Mouse (Mus musculus) liver, embryonic 15.5 days (tissue): Measurements from ENCODE around the gene Msrb3. TPM values are rescaled to one million over a fixed set of nuclear protein-coding genes. Genes with fewer than 3 reads are reported as not detected.

Source experiments
- ATAC-seq: fragments of 200-750 bp; cut with Nextera tagmentation; 2 replicates; pipeline ENCODE4 v1.8.0; 2017; ENCODE audit warnings: moderate number of reproducible peaks, mild to moderate bottlenecking, moderate library complexity; ENCODE audit not compliant: insufficient read depth
- H3K27ac ChIP-seq: fragments of 300-500 bp; sonication (generic); replicated peaks from 2 replicates; pipeline ENCODE4 v1.5.1; 2015; ENCODE audit warnings: mild to moderate bottlenecking, inconsistent platforms
- H3K27me3 ChIP-seq: fragments of 300-500 bp; sonication (generic); 2 replicates; pipeline ENCODE4 v1.6.1; 2015; ENCODE audit warnings: mild to moderate bottlenecking, inconsistent platforms
- H3K36me3 ChIP-seq: fragments of 300-500 bp; sonication (generic); replicated peaks from 2 replicates; pipeline ENCODE4 v1.6.1; 2015; ENCODE audit warnings: moderate library complexity, mild to moderate bottlenecking, inconsistent platforms
- H3K4me1 ChIP-seq: fragments of 300-500 bp; sonication (generic); replicated peaks from 2 replicates; pipeline ENCODE4 v1.6.1; 2015; ENCODE audit warnings: inconsistent platforms
- H3K4me2 ChIP-seq: fragments of 300-500 bp; sonication (generic); 2 replicates; pipeline ENCODE4 v1.6.1; 2015; ENCODE audit warnings: moderate library complexity, mild to moderate bottlenecking, inconsistent platforms
- H3K4me3 ChIP-seq: fragments of 300-500 bp; sonication (generic); replicated peaks from 2 replicates; pipeline ENCODE4 v1.5.1; 2015; ENCODE audit warnings: mild to moderate bottlenecking, inconsistent platforms
- H3K9ac ChIP-seq: fragments of 300-500 bp; sonication (generic); 2 replicates; pipeline ENCODE4 v1.6.1; 2015; ENCODE audit warnings: moderate library complexity, mild to moderate bottlenecking, inconsistent platforms
- H3K9me3 ChIP-seq: fragments of 300-500 bp; sonication (generic); replicated peaks from 2 replicates; pipeline ENCODE4 v1.6.1; 2016; ENCODE audit warnings: inconsistent platforms
- WGBS: fragments of 180-500 bp; shearing (Covaris S2); methylation state at CpG from one replicate; pipeline ENCODE4 v1.1.7; 2015; ENCODE audit warnings: mixed read lengths; ENCODE audit not compliant: insufficient replicate concordance; 5-methylcytosine and 5-hydroxymethylcytosine counted together
- polyA plus RNA-seq: library from polyadenylated mRNA; unstranded; fragments of >200 nt; fragmentation: Nextera tagmentation; extraction: Ambion mirVana; gene quantifications from 2 replicates; pipeline ENCODE4 v1.2.1, GENCODE M21; 2015

Gene Msrb3
- polyA plus RNA-seq, 1 experiment from 2014 or later = 1.2 TPM

GRCm38 (mm10) chr10:120827761-120828160 lies 71.1 kb downstream of the Msrb3 start:
- H3K9ac ChIP-seq = no peak overlapping the region
- no peaks in the 10 kb centered on the region for H3K36me3 ChIP-seq
- H3K27ac ChIP-seq = no peak overlapping the region
- no peak overlapping the region for H3K4me2 ChIP-seq
- no peak overlapping the region for H3K4me3 ChIP-seq
- no peaks in the 10 kb centered on the region for H3K27me3 ChIP-seq
- H3K9me3 ChIP-seq = no peaks in the 10 kb centered on the region
- WGBS = 77% methylated on average over 12 of the region's 12 CpGs
- no peak for ATAC-seq
- no peaks in the 10 kb centered on the region for H3K4me1 ChIP-seq

GRCm38 (mm10) chr10:120826795-120827669 lies 71.9 kb downstream of the Msrb3 start:
- 50% methylated on average over 27 of the region's 27 CpGs for WGBS
- no peak overlapping the region for H3K4me2 ChIP-seq
- ATAC-seq = no peak
- H3K36me3 ChIP-seq = no peaks in the 10 kb centered on the region
- no peaks in the 10 kb centered on the region for H3K27me3 ChIP-seq
- H3K9me3 ChIP-seq = no peaks in the 10 kb centered on the region
- no peak overlapping the region for H3K27ac ChIP-seq
- H3K4me3 ChIP-seq = no peak overlapping the region
- H3K4me1 ChIP-seq = no peaks in the 10 kb centered on the region; the same call in 1 of the 2 replicates
- no peak overlapping the region for H3K9ac ChIP-seq

GRCm38 (mm10) chr10:120826381-120826780 lies 72.5 kb downstream of the Msrb3 start:
- Histone ChIP-seq H3K9me3 (no peaks in the 10 kb centered on the region), H3K4me2 (no peak overlapping the region), H3K27me3 (no peaks in the 10 kb centered on the region), H3K4me3 (no peak overlapping the region), H3K4me1 (no peaks in the 10 kb centered on the region; the same call in 1 of the 2 replicates), H3K36me3 (no peaks in the 10 kb centered on the region), H3K27ac (no peak overlapping the region), H3K9ac (no peak overlapping the region)
- no peak for ATAC-seq
- 32% methylated on average over 7 of the region's 7 CpGs for WGBS

GRCm38 (mm10) chr10:120825594-120825993 lies 73.3 kb downstream of the Msrb3 start:
- WGBS = 71% methylated on average over 11 of the region's 11 CpGs
- H3K27ac ChIP-seq = no peak overlapping the region
- no peak overlapping the region for H3K4me2 ChIP-seq
- no peaks in the 10 kb centered on the region for H3K36me3 ChIP-seq
- H3K27me3 ChIP-seq = no peaks in the 10 kb centered on the region
- no peaks in the 10 kb centered on the region for H3K9me3 ChIP-seq
- H3K9ac ChIP-seq = no peak overlapping the region
- no peak for ATAC-seq
- H3K4me1 ChIP-seq = no peaks in the 10 kb centered on the region; the same call in 1 of the 2 replicates
- H3K4me3 ChIP-seq = no peak overlapping the region

GRCm38 (mm10) chr10:120821491-120822358 lies 77.2 kb downstream of the Msrb3 start:
- Histone ChIP-seq H3K9me3 (no peaks in the 10 kb centered on the region), H3K9ac (no peak overlapping the region), H3K4me1 (no peaks in the 10 kb centered on the region; the same call in 1 of the 2 replicates), H3K4me2 (peak overlapping the region; percentile 16; the same call in 1 of the 2 replicates), H3K36me3 (no peaks in the 10 kb centered on the region), H3K27ac (no peak overlapping the region), H3K4me3 (no peak overlapping the region), H3K27me3 (no peaks in the 10 kb centered on the region)
- ATAC-seq = no peak
- 23% methylated on average over 20 of the region's 20 CpGs for WGBS

- no peak for ATAC-seq
- Histone ChIP-seq H3K36me3 (no peaks in the 10 kb centered on the region), H3K4me1 (no peaks in the 10 kb centered on the region; the same call in 1 of the 2 replicates), H3K27ac (no peak overlapping the region), H3K9ac (no peak overlapping the region), H3K4me3 (no peak overlapping the region), H3K9me3 (no peaks in the 10 kb centered on the region), H3K27me3 (no peaks in the 10 kb centered on the region), H3K4me2 (no peak overlapping the region)
- 68% methylated on average over 12 of the region's 12 CpGs for WGBS
These were observed 78.1 kb downstream of the Msrb3 start for GRCm38 (mm10) chr10:120820781-120821300.

- H3K4me3 ChIP-seq = no peak overlapping the region
- 21% methylated on average over 5 of the region's 5 CpGs for WGBS
- ATAC-seq = no peak
These were observed 83.6 kb downstream of the Msrb3 start for GRCm38 (mm10) chr10:120815290-120815689.

GRCm38 (mm10) chr10:120811796-120812443 lies 87.0 kb downstream of the Msrb3 start:
- H3K27ac ChIP-seq = no peak overlapping the region

More at GRCm38 (mm10) chr10:120815290-120815689, 83.6 kb downstream of the Msrb3 start:
- Histone ChIP-seq H3K9me3 (no peaks in the 10 kb centered on the region), H3K9ac (no peak overlapping the region), H3K4me2 (no peak overlapping the region), H3K4me1 (0 out of 2 replicates have a peak, but pooled peaks cover 4% of the 10 kb centered on the region), H3K27me3 (no peaks in the 10 kb centered on the region), H3K36me3 (no peaks in the 10 kb centered on the region), H3K27ac (no peak overlapping the region)

GRCm38 (mm10) chr10:120810832-120811571 lies 87.9 kb downstream of the Msrb3 start:
- Histone ChIP-seq H3K4me3 (no peak overlapping the region), H3K27me3 (no peaks in the 10 kb centered on the region), H3K27ac (no peak overlapping the region), H3K9me3 (no peaks in the 10 kb centered on the region), H3K36me3 (no peaks in the 10 kb centered on the region), H3K4me2 (no peak overlapping the region), H3K4me1 (0 out of 2 replicates have a peak, but pooled peaks cover 4% of the 10 kb centered on the region), H3K9ac (no peak overlapping the region)
- 41% methylated on average over 4 of the region's 4 CpGs for WGBS
- ATAC-seq = no peak

More at GRCm38 (mm10) chr10:120811796-120812443, 87.0 kb downstream of the Msrb3 start:
- Histone ChIP-seq H3K9ac (no peak overlapping the region), H3K36me3 (no peaks in the 10 kb centered on the region), H3K27me3 (no peaks in the 10 kb centered on the region), H3K4me3 (no peak overlapping the region), H3K4me1 (0 out of 2 replicates have a peak, but pooled peaks cover 4% of the 10 kb centered on the region), H3K9me3 (no peaks in the 10 kb centered on the region), H3K4me2 (peak overlapping the region; percentile 41)
- no peak for ATAC-seq
- 14% methylated on average over 24 of the region's 24 CpGs for WGBS
